Mouse (Mus musculus) heart, postnatal 0 days (tissue): ENCODE measurements around the gene Tmem94. TPM values are rescaled to one million over a fixed set of nuclear protein-coding genes. Genes with fewer than 3 reads are reported as not detected.

Source experiments
- ATAC-seq: fragments of 200-750 bp; cut with Nextera tagmentation; 2 replicates; pipeline ENCODE4 v1.8.0; 2017; ENCODE audit warnings: low read depth, moderate number of reproducible peaks, moderate library complexity; ENCODE audit not compliant: insufficient read depth
- DNase-seq: peaks from one replicate; pipeline ENCODE4 v3.0.0-alpha.2; 2016; ENCODE audit warnings: low spot score
- H3K27ac ChIP-seq: fragments of 300-500 bp; sonication (generic); 2 replicates; pipeline ENCODE4 v1.5.1; 2014; ENCODE audit warnings: low read depth, mild to moderate bottlenecking
- H3K27me3 ChIP-seq: fragments of 300-500 bp; sonication (generic); 2 replicates; pipeline ENCODE4 v1.6.1; 2014; ENCODE audit warnings: low read length, mixed read lengths; ENCODE audit not compliant: control insufficient read depth, insufficient read depth
- H3K36me3 ChIP-seq: fragments of 300-500 bp; sonication (generic); replicated peaks from 2 replicates; pipeline ENCODE4 v1.6.1; 2014; ENCODE audit warnings: low read length, mixed read lengths; ENCODE audit not compliant: control insufficient read depth, insufficient read depth
- H3K4me1 ChIP-seq: fragments of 300-500 bp; sonication (generic); 2 replicates; pipeline ENCODE4 v1.6.1; 2014; ENCODE audit warnings: antibody characterized with exemption; ENCODE audit not compliant: control insufficient read depth, insufficient read depth
- H3K4me2 ChIP-seq: fragments of 300-500 bp; sonication (generic); 2 replicates; pipeline ENCODE4 v1.6.1; 2014; ENCODE audit warnings: low read depth, mild to moderate bottlenecking, low read length, moderate library complexity
- H3K4me3 ChIP-seq: fragments of 300-500 bp; sonication (generic); 2 replicates; pipeline ENCODE4 v1.5.1; 2014; ENCODE audit warnings: low read depth, low read length
- H3K9ac ChIP-seq: fragments of 300-500 bp; sonication (generic); replicated peaks from 2 replicates; pipeline ENCODE4 v1.6.1; 2014; ENCODE audit warnings: low read depth, low read length, mixed read lengths
- H3K9me3 ChIP-seq: fragments of 300-500 bp; sonication (generic); replicated peaks from 2 replicates; pipeline ENCODE4 v1.6.1; 2016; ENCODE audit warnings: low read length; ENCODE audit not compliant: control insufficient read depth
- CTCF ChIP-seq: IDR thresholded peaks from 2 replicates; pipeline ENCODE4 v1.5.1; 2016; ENCODE audit warnings: antibody characterized with exemption, control low read depth, low read depth
- EP300 ChIP-seq: IDR thresholded peaks from 2 replicates; pipeline ENCODE4 v1.6.1; 2016; ENCODE audit warnings: antibody characterized with exemption, low read depth
- WGBS: fragments of 180-500 bp; shearing (Covaris S2); extraction: QIAGEN DNeasy Blood & Tissue Kit; methylation state at CpG from one replicate; pipeline ENCODE4 v1.1.7; 2014; 5-methylcytosine and 5-hydroxymethylcytosine counted together
- polyA plus RNA-seq: library from polyadenylated mRNA; unstranded; fragments of >200 nt; fragmentation: Nextera tagmentation; extraction: Ambion mirVana; gene quantifications from 2 replicates; pipeline ENCODE4 v1.2.1, GENCODE M21; 2015
- total RNA-seq: library from RNA; depleted of rRNA; stranded (reverse); fragments of >200 nt; gene quantifications from 2 replicates; pipeline ENCODE4 v1.2.3, GENCODE M21; 2014; ENCODE audit warnings: low replicate concordance; rRNA removed

Gene Tmem94
- 56.9 and 65.0 TPM in 2 replicates for total RNA-seq
- polyA plus RNA-seq = 32.5 and 34.0 TPM in 2 replicates

DNA sequence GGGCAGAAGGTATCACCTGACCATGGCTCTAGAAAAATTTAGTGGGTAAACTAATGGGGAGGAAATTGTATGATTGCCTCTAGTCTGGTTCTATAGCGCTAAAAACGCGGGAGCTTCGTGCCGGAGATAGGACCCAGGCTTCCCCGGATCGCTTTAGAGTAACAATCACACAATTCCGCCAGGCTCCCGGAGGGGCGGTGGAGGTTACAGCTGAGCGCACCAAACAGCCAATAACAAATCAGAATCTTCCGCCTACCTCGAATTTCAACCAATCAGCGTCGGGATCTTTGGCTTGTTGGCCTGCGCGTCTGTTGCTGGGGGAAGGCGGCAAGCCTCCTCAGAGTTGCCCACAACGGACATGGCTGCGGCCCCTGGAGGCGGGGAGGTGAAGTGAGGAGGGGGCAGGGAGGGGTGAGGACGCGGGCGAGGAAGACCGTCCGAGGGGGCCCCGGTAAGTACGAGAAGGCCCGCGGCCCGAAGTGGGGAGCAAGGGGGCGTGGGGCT lies at the start of gene Tmem94:
TSS of gene Tmem94 (plus strand) at position 331 of the 504 bp plus-strand sequence.
- ATAC-seq (peak; percentile 92), DNase-seq (peak; percentile 97)
- peak within 1 kb of the TSS; percentile 91 for H3K9ac ChIP-seq
- H3K9me3 ChIP-seq = no peaks in the 10 kb centered on the region
- WGBS = under 1% methylated on average over 32 of the region's 32 CpGs
- peak within 1 kb of the TSS; percentile 81 for H3K4me2 ChIP-seq
- peak within 1 kb of the TSS; percentile 98 for H3K27ac ChIP-seq
- TF ChIP-seq EP300 (peak; percentile 99), CTCF (0 out of 2 replicates have a peak, but pooled peaks have one; percentile 22)
- H3K4me1 ChIP-seq = peaks cover 25% of the 10 kb centered on the region
- H3K4me3 ChIP-seq = peak within 1 kb of the TSS; percentile 86
- no peaks in the 10 kb centered on the region for H3K27me3 ChIP-seq
- no peaks in the 10 kb centered on the region for H3K36me3 ChIP-seq

GRCm38 (mm10) chr11:115716410-115717338 lies 48.6 kb upstream of the Tmem94 start:
- Histone ChIP-seq H3K9me3 (no peaks in the 10 kb centered on the region), H3K36me3 (no peaks in the 10 kb centered on the region), H3K4me1 (no peaks in the 10 kb centered on the region), H3K27ac (no peak overlapping the region), H3K9ac (no peak overlapping the region), H3K27me3 (no peaks in the 10 kb centered on the region), H3K4me3 (no peak overlapping the region), H3K4me2 (no peak overlapping the region)
- DNase-seq (no peak), ATAC-seq (no peak)
- TF ChIP-seq EP300 (no peak), CTCF (no peak)
- WGBS = 69% methylated on average over 15 of the region's 15 CpGs

DNA sequence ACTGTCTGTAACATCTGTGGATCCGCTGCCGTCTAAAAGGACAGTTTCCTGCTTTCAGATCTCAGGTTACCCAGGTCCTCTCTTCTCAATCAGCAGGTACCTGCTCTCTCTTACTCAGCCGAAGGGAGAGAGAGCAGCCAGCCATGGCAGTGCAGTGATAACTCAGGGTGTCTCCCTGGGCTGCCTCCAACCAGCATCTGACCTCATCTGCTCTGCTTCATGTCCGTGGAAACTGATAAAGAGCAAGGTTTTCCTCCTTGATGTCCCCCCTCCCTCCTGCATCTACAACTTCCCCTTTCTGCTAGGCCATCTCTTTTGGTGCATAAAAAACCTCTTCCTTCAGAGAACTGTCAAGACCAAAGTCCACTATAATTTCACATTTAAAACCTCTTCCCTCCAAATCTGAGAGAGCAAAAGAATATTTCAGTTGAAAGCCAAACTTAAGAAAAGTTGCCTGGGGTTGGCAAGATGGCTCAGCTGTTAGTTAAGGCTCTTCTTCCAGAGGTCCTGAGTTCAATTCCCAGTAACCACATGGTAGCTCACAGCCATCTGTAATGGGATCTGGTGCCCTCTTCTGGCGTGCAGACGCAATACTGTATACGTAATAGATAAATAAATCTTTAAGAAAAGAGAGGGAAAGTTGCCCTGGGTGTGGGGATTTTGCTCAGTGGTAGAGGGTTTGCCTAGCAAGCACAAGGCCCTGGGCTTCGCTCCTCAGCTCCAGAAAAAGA lies 47.4 kb upstream of the Tmem94 start:
- DNase-seq = no peak
- Histone ChIP-seq H3K27ac (no peak overlapping the region), H3K36me3 (no peaks in the 10 kb centered on the region), H3K9ac (no peak overlapping the region), H3K27me3 (no peaks in the 10 kb centered on the region), H3K4me1 (no peaks in the 10 kb centered on the region), H3K9me3 (no peaks in the 10 kb centered on the region), H3K4me3 (no peak overlapping the region), H3K4me2 (no peak overlapping the region)
- TF ChIP-seq CTCF = peak; percentile 30
- TF ChIP-seq EP300 = no peak
- 49% methylated on average over 8 of the region's 8 CpGs for WGBS
- ATAC-seq = no peak

DNA sequence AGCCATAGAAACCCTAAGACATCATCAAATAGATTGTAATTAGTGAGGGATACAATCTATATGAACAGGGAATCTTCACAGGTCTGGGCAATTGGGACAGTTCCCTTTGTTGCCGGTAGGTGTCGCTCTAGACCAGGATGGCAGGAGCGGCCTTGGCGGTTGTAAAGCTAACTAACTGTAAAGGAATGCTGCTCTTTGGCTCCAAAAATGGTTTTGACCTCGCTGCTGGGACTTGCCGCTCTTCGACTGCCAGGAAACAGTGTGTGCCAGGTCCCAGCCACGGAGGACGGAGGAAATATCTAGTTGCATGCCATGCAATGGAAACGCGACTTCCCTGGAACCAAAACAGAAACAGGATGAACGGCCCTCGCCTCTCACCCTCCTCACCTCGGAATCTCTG lies 42.6 kb upstream of the Tmem94 start:
- no peak overlapping the region for H3K4me3 ChIP-seq
- WGBS = 7% methylated on average over 14 of the region's 14 CpGs

GRCm38 (mm10) chr11:115723231-115723630 lies 42.0 kb upstream of the Tmem94 start:
- WGBS = 58% methylated on average over 2 of the region's 2 CpGs
- no peak for DNase-seq
- no peak overlapping the region for H3K9ac ChIP-seq
- H3K27ac ChIP-seq = peak overlapping the region; percentile 58
- no peaks in the 10 kb centered on the region for H3K27me3 ChIP-seq
- no peak for ATAC-seq
- no peaks in the 10 kb centered on the region for H3K9me3 ChIP-seq
- H3K36me3 ChIP-seq = no peaks in the 10 kb centered on the region
- no peak overlapping the region; the same call in 1 of the 2 replicates for H3K4me2 ChIP-seq
- TF ChIP-seq CTCF (no peak), EP300 (no peak)
- no peaks in the 10 kb centered on the region for H3K4me1 ChIP-seq
- no peak overlapping the region for H3K4me3 ChIP-seq

More for the DNA sequence above, 42.6 kb upstream of the Tmem94 start:
- TF ChIP-seq CTCF = peak; percentile 98
- TF ChIP-seq EP300 = no peak
- ATAC-seq (peak; percentile 90), DNase-seq (peak; percentile 88)
- Histone ChIP-seq H3K36me3 (no peaks in the 10 kb centered on the region), H3K4me2 (peak overlapping the region; percentile 50), H3K9ac (no peak overlapping the region), H3K9me3 (no peaks in the 10 kb centered on the region), H3K27ac (peak overlapping the region; percentile 58), H3K4me1 (no peaks in the 10 kb centered on the region), H3K27me3 (no peaks in the 10 kb centered on the region)
